Mouse (Mus musculus): ENCODE results near the gene Cic.

Cic gene

DNA sequence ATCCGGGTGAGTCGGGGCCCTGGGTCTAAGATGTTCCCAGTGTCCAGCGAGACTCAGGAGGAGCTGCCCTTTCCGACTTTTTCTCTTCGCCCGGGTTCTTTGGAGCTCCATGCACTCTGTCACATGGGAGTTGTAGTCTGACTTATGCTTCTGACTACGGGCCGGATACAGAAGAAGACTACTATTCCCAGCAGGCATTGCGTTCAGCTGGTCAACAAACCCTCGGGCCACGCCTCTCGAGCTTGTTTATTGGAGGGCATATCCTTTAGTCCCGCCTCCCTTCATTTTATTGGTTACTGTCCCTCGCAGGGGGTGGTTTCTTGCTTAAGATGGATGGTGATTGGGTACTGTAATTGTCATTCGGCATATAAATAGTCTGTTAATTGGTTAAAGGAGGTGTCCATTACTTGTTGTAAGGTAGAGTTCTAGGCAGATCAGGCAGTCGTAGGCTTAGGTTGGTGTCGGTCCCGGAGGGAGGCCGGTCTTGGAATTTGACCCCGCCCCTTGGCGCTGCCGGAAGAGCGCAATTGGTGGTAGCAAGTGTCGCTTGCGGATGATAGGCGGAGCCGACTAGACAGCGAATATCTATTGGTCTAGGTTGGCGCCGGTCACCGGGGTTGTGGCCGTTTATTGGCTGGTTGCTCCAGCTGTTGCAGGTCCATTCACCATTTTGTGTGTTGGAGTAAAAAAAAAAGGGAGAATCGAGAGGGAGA is 403 bp downstream of the Cic start:
- intact Hi-C loops (cut with DNase I) = loop anchor here (2.0 kb wide), 1 partner anchor 17 kb away; the partner anchor contains the start of gene Erf

DNA sequence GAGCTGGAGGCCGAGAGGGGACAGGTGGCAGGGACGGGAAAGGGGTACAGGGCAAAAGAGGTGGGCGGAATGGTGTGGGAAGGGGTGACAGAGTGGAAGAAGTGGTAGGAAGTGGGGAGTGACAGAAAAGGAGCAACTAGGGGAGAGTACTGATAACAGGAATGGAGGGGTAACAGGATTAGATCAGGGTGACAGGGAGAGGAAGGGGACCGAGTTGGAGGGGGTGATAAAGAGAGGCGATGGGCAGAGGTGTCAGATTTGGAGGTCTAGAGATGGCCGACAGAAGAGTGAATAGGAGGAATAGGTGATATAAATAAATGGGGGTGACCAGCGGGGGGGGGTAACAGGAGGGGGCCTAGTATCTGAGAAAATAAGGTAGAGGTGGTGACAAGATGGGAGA is 1.1 kb downstream of the Cic start:
- intact Hi-C loops (cut with DNase I) = no loop called here

DNA sequence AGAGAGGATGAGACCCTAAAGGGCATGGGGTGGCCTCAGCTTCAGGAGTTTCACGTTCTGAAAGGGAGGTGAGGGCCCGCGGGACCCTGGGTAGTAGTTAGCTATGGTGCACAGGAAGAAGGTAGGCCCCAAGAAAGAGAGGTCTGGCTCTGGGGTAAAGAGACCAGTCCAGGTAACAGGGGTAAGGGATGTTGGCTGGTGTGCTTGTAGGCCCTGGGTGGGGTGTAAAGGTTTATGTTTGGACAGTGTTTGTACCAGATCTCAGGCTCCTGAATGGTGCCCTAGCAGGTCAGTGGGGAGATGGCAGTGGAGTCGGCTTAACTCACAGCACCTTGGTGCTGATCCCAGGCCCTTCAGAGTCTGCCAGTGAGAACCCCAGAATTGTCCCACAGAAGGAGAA is 1.5 kb downstream of the Cic start:
- intact Hi-C loops (cut with DNase I) = no loop called here

DNA sequence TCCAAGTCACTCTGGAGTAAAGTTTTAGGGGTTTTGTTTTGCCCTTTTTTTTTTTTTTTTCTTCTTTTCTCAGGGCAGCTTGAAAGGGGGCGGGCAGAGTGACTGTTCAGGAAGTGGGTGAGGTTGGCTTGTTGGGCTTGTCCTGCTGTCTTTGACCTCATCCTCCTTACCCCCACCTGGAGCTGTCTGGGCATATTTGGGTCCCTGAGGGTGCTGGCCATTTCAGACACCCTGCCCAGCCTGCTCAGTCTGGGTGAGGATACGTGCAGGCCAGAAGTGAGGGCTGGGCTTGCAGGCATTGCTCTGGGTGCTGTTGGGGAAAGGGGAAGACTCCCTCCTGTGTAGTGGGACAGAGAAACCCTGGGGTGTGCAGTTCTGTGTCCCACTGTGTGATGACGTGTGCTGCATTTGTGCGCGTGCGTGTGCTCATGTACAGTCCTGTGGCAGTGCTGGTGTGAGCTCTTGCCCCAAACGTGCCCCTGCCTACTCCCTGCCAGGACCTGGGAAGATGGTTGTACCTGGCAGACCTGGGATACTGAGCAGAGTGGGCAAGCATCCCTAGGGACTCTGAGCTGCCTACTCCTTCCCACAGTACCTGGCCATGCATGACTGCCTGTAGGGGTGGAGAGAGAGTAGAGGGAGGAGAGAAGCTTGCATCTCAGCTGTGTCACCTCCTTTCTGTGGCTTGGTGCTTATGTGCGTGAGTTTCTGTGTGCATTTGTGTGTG is 2.2 kb downstream of the Cic start:
- intact Hi-C loops (cut with DNase I) = no loop called here

DNA sequence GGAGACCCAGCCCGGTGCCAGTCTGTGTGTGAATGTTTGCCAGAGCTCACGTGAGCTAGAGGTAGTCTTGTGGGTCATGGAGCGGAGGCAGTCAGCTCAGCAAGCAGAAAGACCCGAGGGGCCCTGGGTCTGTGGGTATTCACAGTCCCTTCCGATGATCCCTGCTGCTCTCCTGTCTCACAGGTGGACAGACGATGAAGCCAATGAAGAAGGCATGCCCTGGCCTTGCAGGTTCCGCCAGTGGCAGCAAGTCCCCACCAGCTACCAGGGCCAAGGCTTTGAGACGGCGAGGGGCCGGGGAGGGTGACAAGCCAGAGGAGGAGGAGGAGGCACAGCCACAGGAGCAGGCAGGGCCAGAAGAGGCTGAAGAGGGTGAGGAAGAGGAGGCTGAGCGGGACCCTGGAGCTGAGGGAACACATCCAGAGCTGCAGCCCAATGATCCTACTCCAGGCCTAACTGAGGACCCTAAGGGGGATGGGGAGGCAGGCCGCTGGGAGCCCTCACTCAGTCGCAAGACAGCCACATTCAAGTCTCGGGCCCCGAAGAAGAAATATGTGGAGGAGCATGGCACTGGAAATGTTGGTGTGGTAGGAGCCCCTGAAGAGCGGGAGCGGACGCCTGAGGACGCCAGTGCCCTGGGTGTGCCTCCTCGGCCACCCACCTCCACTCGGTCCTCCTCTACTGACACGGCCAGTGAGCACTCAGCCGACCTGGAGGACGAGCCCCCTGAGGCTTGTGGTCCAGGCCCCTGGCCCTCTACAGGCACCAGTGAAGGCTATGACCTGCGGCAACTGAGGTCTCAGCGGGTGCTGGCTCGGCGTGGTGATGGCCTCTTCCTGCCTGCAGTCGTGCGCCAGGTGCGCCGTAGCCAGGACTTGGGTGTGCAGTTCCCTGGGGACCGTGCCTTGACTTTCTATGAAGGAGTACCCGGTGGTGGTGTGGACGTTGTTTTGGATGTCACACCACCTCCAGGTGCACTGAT is 3.4 kb downstream of the Cic start:
- intact Hi-C loops (cut with DNase I) = no loop called here

DNA sequence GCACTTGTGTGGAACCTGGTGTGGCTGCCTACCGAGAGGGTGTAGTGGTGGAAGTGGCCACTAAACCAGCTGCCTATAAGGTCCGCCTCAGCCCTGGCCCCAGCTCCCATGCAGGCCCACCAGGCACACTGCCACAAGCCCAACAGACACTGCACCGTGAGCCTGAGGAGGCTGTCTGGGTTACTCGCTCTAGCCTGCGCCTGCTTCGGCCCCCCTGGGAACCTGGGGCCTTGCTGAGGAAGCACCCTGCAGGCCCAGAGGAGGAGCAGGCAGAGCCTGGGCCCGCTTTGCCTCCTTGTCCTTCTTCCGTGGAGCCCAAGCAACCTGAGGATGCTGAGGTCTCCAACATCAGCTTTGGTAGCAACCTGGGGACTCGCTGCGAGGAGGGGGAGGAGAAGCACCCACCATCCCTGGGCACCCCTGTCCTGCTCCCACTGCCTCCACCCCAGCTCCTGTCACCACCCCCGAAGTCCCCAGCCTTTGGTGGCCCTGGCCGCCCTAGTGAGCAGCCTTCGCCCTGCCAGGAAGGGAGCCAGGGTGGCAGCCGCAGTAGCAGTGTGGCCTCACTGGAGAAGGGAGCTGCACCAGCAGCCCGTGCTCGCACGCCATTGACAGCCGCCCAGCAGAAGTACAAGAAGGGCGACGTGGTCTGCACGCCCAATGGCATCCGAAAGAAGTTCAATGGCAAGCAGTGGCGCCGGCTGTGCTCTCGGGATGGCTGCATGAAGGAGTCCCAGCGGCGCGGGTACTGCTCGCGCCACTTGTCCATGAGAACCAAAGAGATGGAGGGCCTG is 4.3 kb downstream of the Cic start:
- intact Hi-C loops (cut with DNase I) = no loop called here

DNA sequence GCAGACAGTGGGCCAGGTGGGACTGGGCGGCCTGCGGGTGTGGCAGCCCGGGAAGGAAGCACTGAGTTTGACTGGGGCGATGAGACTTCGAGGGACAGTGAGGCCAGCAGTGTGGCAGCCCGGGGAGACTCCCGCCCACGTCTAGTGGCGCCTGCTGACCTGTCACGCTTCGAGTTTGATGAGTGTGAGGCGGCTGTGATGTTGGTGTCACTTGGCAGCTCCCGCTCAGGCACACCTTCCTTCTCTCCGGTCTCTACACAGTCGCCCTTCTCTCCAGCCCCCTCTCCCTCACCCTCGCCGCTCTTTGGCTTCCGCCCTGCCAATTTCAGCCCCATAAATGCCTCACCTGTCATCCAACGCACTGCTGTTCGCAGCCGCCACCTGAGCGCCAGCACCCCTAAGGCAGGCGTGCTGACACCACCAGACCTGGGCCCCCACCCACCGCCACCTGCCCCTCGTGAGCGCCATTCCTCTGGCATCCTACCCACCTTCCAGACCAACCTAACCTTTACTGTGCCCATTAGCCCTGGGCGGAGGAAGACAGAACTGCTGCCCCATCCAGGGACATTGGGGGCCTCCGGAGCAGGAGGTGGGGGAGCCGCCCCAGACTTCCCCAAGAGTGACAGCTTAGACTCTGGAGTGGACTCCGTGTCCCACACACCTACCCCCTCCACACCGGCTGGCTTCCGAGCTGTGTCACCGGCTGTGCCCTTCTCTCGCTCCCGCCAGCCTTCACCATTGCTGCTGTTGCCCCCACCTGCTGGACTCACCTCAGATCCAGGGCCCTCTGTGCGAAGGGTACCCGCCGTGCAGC is 5.1 kb downstream of the Cic start:
- intact Hi-C loops (cut with DNase I) = no loop called here

DNA sequence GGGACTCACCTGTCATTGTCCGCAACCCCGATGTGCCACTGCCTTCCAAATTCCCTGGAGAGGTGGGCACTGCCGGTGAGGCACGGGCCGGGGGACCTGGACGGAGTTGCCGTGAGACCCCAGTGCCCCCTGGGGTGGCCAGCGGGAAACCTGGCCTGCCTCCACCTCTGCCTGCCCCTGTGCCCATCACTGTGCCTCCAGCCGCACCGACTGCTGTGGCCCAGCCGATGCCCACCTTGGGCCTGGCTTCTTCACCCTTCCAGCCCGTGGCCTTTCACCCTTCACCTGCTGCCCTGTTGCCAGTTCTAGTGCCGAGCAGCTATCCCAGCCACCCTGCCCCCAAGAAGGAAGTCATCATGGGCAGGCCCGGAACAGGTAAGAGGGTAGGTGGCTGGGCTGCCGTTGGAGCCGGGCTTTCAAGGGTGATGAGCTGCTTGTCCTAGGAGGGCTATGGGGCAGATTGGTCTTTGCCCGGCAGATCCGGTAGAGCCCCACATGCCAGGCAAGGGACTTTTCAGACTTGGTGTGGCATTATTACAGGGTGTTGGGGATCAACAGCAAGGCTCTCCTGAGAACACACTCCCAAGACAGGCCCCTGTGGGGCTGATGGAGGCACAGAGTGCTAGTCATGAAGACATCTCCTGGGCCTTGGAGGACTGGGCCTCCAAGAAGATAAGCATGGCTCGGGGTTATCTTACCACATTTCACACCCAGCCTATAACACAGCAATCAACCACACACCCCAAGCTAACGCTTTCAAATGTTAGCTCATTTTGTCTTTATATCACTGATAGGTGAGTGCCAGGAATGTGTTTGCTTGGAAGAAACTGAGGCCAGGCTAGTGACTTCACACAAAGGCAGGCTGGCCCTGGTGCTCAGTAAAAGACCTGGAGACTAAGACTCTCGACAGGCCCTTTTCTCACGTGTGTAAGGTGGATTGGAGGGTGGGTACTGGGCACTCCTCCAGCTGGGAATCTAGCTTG is 6.0 kb downstream of the Cic start:
- intact Hi-C loops (cut with DNase I) = no loop called here

DNA sequence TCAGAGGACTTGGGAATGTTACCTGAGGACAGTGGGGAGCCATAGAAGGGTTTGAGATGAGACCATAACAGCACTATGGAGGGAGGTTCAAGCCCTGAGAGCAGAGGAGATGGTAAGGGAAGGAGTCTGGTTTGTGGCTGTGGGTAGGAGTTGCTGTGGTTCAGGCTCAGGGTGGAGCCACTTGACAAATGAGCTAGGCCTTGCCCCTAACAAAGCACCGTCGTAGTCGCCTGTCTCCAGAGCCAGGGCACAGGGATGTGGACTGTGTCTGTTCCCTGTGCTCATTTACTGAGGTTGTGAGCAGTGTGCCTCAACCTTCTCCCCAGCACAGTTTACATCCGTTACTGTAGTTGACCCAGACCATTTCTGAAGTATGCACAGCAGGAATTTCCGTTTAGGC is 7.1 kb downstream of the Cic start:
- intact Hi-C loops (cut with DNase I) = no loop called here

DNA sequence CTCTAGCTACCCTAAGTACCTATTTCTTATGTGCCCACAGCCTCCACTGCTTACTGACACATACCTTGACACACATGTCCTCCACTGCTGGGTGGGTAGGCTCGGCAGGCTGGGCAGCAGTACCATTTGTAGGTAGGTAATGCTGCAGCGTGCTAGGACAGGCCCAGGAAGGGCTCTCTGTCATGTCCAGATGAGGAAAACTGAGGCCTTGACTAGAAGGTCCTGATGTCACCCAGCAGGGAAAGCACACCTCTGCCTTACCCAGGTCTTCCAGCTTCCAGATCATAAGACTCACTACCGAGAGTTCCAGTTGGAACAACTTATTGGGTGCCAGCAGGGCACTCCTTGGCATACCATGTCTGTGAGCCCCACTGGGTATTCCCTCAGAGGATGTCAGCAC is 7.5 kb downstream of the Cic start:
- intact Hi-C loops (cut with DNase I) = no loop called here

DNA sequence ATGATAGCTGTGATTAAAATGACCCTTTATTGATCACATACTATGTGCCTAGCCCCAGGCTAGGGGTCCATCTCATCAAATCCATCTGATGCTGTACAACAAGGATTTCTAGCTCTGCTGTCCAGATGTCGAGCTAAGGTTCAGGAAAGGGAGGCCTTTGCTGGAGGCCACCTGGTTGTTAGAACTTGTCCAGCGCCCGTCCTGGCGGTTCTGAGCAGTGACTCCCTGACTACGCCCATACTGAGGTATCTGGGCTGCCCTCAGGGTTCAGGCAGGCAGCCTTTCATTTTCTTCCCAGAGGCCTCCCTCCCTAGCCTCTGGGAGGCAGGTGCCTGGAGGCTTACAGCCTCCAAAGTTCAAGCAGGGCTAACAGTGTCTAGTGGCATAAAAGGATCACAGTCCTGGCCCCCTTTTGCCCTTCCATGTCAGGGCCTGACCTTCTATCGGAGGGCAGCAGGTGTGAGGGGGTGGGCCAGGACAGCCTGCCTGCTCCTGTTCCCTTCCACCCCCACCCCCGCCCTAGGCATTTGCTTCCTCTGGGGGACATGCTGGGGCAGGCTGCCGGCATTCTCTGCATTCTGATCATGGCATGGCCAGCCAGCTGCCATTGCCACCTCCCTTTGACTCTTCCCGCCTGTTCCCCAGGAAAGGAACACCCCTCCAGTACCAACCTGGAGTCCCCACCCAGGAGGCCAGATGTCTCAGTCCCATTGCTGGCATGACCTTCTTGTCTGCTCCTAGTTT is 8.2 kb downstream of the Cic start:
- intact Hi-C loops (cut with DNase I) = no loop called here

DNA sequence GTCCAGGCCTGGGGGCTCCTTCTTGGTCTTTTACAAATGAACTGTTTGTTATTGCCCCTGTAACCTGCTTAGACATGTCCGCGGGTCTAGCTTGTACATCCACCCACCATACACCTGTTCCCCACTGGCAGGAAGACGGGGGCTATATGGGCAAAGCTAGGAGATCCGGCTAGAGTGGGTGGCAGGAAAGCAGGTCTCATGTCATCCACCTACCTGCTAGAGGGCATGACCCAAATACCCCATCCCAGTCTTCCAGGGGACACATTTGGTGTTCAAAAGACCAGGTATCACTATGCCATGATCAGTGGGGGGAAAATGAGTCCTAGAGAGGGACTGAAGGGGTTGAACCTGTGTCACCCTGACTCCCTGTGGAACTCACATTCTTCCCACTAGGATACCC is 9.9 kb downstream of the Cic start:
- intact Hi-C loops (cut with DNase I) = no loop called here

DNA sequence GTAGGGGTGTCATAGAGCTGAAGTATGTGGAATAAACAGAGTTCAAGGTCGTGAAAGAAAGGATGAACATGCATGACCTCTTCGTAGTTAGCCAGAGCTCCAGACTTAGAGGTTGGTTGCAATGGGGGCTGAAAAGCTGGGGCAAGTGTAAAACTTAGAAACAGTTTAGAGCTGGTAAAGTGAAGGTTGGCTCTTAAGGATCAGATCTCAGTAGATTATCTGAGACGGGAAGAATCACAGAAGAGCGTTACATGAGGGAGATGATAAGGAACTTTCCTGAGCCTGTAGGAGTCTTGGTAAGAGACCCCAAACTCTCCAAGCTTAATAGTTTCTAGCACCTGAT is 10.5 kb downstream of the Cic start:
- intact Hi-C loops (cut with DNase I) = loop anchor here (1.0 kb wide), 1 partner anchor 39 kb away; no protein-coding TSS in a partner anchor

DNA sequence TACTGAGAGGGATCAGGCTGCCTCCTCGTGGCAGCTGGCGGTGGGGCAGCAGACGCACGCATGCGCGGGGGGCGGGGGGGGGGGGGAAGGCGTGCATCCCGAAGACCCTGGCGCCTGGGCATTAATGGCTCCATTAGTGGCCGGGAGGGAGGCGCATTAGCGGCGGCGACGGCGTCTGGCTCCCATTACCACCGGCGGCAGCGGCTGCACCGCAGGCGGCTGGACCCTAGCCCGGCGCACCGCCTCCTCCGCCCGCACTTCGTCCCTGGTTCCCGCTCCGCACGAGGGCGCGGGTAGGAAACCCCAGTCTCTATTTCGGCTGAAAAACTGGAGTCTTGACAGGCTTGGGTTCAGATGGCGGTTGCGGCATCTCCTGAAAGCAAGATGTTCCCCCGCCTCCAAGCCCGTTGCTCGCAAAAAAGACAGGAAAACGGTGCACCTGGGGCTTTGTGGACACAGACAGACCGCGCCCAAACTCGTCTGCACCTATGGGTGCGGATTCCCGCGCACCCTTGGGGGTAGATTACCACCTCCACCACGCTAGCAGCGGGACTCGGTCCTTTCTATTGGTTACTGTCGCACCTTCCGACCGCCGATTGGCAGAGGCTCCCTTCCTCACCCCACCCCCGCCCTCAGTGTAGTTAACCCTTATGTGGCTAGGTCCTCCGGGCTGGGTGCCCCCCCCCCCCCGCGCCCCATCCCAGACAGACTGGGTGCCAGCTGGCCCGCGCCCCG is 11.0 kb downstream of the Cic start:
- intact Hi-C loops (cut with DNase I) = loop anchor here (1.0 kb wide), 1 partner anchor 39 kb away; no protein-coding TSS in a partner anchor

DNA sequence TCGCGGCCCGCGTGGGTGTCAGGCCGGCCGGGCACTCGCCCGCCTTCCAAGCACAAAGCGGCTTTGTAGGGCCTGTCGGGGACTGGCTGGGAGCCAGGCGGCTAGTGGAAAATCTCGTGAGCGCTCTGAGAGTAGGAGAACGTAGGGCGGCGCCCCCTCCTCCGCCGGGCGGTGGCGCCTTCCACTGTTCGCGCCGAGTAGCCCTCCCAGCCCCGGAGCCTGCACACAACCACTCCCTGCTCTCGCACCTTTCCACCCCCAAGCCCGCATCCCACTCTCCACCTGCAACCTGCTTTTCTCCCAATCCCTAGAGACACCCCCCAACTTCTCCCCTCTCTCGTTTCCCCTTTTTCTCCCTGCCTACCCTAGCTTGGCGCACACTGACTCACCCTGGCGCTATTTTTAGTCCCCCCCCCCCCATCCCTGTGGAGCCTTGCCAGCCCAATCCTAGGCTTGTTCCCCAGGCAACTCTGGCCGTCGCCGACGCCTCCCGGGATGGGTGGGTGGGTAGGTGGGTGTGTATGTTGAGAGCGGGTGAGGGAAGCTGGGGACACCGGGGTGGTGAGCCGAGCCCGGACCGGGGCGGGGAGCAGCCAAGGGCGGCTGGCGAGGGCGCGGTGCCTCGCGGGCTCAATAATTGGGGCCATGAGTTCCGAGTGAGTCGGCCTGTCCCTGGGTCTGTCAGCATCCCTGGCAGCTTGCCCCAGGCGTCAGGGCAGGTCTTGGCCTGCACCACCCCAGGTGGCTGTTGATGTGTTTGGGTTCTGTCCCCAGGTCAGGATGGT is 11.8 kb downstream of the Cic start:
- intact Hi-C loops (cut with DNase I) = no loop called here
